Mouse (Mus musculus): ENCODE data around the gene Ampd3. TPM values are rescaled to one million over a fixed set of nuclear protein-coding genes. Genes with fewer than 3 reads are reported as not detected.
A peak's percentile ranks its signal among the peaks of the same experiment; 100 is the strongest.

Gene Ampd3
- total RNA-seq, 2 experiments from 2014 or later: 50.7 to 57.6 TPM

DNA sequence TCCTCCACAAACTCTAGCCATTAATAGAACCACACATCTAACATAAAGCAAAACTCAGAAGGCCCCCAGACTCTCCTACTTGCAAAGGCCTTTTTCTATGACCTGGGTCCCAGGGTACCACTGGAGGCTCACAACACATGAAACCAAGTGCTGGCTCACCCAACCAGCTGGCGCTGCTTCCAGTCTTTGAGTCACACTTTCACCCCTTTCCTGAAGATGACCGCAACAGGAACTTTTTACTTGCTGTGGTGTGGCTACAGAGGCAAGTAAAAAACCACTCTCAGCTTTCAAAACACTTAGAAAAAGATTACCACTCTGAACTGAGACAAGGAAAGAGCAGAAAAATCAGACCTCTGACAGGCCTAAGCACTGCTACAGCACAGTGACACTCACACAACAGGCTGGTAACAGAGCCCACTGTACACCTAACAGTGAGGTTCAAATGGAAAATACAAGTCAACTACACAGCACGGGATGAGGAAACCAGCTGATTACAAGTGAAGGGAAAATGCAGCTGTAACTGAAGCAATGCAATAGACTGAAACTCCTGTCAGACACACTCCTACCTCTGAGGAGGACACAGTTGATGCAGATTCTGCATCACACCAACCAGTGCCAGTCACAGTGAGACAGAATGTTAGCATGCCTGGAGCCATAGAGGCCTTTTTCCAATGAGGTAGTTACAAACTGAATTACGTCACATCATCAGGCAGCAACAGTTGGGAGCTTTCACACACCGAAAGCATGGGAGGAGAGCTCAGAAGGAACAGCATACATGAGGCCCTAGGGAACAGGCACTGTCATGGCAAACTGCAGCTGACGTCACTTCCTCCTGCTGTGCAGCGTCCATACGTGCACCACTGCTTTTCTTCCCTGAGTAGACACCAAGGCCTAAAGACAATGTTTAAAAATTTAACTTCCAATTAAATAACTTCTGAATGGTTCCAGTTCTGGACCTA is 56.3 kb downstream of the Ampd3 start:
- no peak for ATAC-seq (replicated peaks; ENCODE audit: low FRiP score, poor library complexity, severe bottlenecking)

DNA sequence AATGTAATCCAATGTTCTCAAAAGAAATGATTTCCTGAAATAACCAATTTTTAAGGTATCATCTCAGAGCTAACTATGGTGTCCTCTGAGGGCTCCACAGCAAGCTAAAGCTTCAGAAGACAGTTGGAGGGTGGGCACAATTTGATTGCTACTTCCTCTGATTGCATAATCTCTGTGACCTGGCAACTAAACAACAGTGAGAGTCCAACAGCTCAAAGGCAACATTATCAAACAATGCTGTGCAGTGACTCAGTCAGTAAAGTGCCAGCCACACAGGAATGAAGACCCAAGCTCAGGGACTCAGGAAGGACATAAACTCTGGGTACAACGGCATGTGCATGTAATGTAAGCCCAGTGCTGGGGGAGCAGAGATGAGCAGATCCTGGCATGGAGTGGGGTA is 65.0 kb downstream of the Ampd3 start:
- ATAC-seq (replicated peaks; ENCODE audit: low FRiP score, poor library complexity, severe bottlenecking): no peak

DNA sequence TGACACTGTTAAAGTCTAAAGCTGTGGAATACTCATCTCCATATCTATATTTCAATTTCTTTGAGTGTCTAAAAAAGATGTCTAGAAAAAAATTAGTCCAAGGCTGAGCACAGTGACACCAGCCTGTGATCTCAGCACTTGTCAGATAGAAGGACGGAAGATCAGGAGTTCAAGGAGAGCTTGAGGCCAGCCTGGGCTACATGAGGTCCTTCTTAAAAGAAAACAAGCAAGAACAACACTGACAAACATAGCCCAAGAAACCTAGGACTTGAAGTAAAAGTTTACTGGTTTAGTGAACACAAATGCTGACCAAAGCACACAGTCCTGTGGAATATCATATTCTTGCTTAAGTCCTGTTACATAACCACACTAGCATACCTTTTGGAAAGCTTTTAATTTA is 66.0 kb downstream of the Ampd3 start:
- ATAC-seq (replicated peaks; ENCODE audit: low FRiP score, poor library complexity, severe bottlenecking): no peak

DNA sequence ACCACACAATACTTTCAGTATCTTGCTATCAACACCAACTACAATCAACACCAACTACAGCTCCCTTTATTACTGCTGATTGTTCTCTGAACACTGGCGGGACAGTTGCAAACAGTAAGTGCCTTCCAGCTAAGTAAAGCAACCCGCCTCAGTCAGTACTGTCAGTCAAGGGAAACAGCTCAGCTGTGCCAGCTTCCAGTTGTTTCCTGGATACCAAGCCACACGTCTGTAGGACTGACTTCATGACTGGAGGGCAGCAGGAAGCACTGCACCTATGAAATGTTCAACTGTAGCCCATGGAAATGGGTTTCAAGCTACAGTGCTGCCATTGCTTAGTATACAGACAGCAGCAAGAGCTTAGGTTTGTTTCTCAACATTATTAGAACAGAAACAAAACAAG is 66.5 kb downstream of the Ampd3 start:
- ATAC-seq (replicated peaks; ENCODE audit: low FRiP score, poor library complexity, severe bottlenecking): no peak

GRCm38 (mm10) chr7:110840332-110840731 is 72.3 kb downstream of the Ampd3 start:
- no peak for ATAC-seq (replicated peaks; ENCODE audit: low FRiP score, poor library complexity, severe bottlenecking)

DNA sequence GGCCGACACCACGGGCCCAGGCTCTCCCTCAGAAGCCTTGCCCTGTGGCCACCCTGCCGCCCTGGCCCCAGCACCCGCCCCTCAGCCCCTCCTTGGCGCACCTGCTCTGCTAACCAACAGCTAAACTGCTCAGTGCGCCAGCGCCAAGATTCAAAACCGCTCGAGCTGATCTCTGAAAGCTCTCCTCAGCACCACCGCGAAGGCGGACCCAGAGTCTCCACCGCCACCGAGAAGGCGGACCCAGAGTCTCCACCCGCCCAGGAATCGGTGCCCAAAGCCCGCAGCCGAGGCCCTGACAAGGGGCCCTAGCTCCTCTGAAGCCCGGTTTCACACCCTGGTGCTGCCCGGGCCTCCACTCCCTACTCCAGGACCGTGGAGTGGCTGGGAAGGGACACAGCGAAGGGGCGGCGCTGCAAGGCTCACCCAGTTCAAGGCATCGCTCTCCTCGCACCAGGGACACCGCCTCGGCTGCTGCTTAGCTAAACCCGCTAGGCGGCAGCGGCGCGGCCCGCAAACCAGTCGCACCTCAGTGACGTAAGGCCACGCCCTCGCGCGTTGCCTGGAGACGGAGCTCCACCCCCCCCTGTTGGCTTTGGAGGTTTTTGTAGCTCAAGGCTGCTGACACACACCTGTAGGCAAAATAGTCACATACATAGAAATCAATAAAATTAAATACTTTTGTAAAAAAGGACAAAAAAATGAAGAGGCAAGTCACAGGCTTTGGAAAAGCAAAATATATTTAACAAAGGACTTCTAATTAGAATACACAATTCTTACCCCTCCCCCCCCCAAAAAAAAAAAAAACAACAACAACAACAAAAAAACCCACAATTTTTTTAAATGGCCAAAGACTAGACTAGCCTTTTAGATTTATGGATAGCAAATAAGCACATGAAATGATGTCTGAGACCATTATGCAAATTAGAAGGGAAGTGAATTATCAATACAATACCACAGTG is 76.2 kb downstream of the Ampd3 start, which contains the start of gene Rnf141:
TSS of gene Rnf141 (minus strand) at position 542 of the 959 bp plus-strand sequence.
- peak; percentile 95 for ATAC-seq (replicated peaks; ENCODE audit: low FRiP score, poor library complexity, severe bottlenecking)

DNA sequence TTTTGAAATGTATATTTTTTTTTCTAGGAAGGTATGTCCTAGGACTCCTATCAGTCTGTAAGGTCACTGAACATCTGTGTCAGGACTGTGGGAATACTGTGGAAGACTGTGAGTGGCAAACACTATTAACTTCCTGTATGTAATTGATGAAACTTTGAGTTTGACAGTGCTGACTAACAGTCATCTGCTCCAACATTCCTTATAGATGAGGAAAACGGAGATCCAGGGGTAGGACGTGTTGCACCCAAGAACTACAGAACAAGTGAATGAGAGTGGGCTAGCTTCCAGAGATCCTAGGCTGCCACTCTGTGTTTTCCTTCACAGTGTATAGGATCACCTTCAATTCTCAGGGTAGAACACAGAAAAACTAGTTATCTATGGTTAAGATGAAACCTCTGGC is 79.3 kb downstream of the Ampd3 start:
- no peak for ATAC-seq (replicated peaks; ENCODE audit: low FRiP score, poor library complexity, severe bottlenecking)

- ATAC-seq (replicated peaks; ENCODE audit: low FRiP score, poor library complexity, severe bottlenecking): no peak
These were observed 80.4 kb downstream of the Ampd3 start for GRCm38 (mm10) chr7:110848371-110848770.

- ATAC-seq (replicated peaks; ENCODE audit: low FRiP score, poor library complexity, severe bottlenecking): no peak
These were observed 83.7 kb downstream of the Ampd3 start for GRCm38 (mm10) chr7:110851541-110852203.

GRCm38 (mm10) chr7:110853611-110854010 is 85.6 kb downstream of the Ampd3 start:
- ATAC-seq (replicated peaks; ENCODE audit: low FRiP score, poor library complexity, severe bottlenecking): no peak

DNA sequence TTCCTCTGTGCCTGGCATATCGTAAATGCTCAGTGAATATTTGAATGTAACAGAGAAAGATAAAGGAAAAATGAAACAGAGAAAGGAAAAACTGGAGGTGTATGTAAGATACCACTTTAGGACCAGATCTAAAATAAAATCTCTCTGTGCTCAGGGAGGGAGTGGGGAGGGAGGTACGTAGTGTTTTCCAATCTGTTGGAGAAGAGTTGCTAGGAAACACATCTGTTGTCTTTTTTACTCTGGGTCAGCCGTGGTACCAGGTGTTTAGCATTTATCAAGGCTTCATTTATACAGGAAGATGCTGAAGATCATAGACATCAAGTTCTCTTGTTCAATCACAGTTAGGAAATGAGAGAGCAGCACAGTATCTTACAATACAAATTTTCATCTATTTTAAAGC is 86.5 kb downstream of the Ampd3 start:
- no peak for ATAC-seq (replicated peaks; ENCODE audit: low FRiP score, poor library complexity, severe bottlenecking)

GRCm38 (mm10) chr7:110854927-110855546 is 87.0 kb downstream of the Ampd3 start:
- ATAC-seq (replicated peaks; ENCODE audit: low FRiP score, poor library complexity, severe bottlenecking): no peak

GRCm38 (mm10) chr7:110855604-110856003 is 87.6 kb downstream of the Ampd3 start:
- ATAC-seq (replicated peaks; ENCODE audit: low FRiP score, poor library complexity, severe bottlenecking): no peak

DNA sequence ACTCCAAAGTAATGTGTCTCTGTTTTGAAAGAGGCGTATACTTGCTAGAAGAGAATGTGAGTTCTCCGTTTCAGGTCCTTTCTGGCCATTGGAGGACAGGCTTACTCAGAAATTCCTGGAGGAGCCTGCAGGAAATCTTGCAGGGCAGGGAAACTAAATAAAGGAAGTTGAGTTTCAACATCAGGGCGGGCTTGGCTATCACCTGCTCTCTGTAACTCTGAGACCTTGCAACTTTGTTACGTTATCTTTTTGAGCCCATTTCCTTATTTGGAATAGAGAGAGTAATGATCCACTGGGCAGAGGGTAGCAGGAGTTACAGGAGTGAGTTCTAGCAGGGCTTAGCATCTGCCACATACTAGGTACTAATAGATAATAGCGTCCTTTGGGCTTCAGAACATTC is 92.1 kb downstream of the Ampd3 start:
- no peak for ATAC-seq (replicated peaks; ENCODE audit: low FRiP score, poor library complexity, severe bottlenecking)

Other genes with a start within 250 kb of the Ampd3 start
- 2.1 and 2.3 TPM in 2 replicates for gene Sbf2, start 153.3 kb upstream of the Ampd3 start, total RNA-seq (2015; ENCODE audit: low replicate concordance)
- 1.8 and 3.9 TPM in 2 replicates for gene Sbf2, start 153.3 kb upstream of the Ampd3 start, total RNA-seq (2017; ENCODE audit: low replicate concordance)
- gene Adm, start 140.5 kb upstream of the Ampd3 start, total RNA-seq (2015; ENCODE audit: low replicate concordance): not detected in 2 replicates
- not detected in 2 replicates for gene Adm, start 140.5 kb upstream of the Ampd3 start, total RNA-seq (2017; ENCODE audit: low replicate concordance)
- 11.0 and 17.8 TPM in 2 replicates for gene Rnf141, start 76.3 kb downstream of the Ampd3 start, total RNA-seq (2015; ENCODE audit: low replicate concordance)
- gene Rnf141, start 76.3 kb downstream of the Ampd3 start, total RNA-seq (2017; ENCODE audit: low replicate concordance): 12.3 and 14.7 TPM in 2 replicates
- gene Lyve1, start 95.0 kb downstream of the Ampd3 start, total RNA-seq (2015; ENCODE audit: low replicate concordance): 1.0 TPM in 1 of 2 replicates, not detected in the other
- 0.28 and 1.1 TPM in 2 replicates for gene Lyve1, start 95.0 kb downstream of the Ampd3 start, total RNA-seq (2017; ENCODE audit: low replicate concordance)
- 1.0 and 1.7 TPM in 2 replicates for gene Mrvi1, start 214.3 kb downstream of the Ampd3 start, total RNA-seq (2015; ENCODE audit: low replicate concordance)
- 0.14 and 1.1 TPM in 2 replicates for gene Mrvi1, start 214.3 kb downstream of the Ampd3 start, total RNA-seq (2017; ENCODE audit: low replicate concordance)